Mouse (Mus musculus) ZHBTc4 (cell line): Measurements from ENCODE around the gene Ddx54.
A peak's percentile ranks its signal among the peaks of the same experiment; 100 is the strongest.

ENCODE experiments used
- DNase-seq: peaks from one replicate; pipeline ENCODE4 v3.0.0-alpha.2; 2011; ENCODE audit warnings: low read depth, low spot score

The Ddx54 gene

GRCm38 (mm10) chr5:120612442-120612821 is at the start of gene Ddx54, which contains the start of gene Rita1:
Gene Ddx54, plus strand, starts transcription at chr5:120612739.
Gene Rita1, minus strand, starts transcription at chr5:120612589.
- DNase-seq: peak; percentile 97

GRCm38 (mm10) chr5:120562956-120563913 is 49.3 kb upstream of the Ddx54 start:
- DNase-seq: peak; percentile 86

DNA sequence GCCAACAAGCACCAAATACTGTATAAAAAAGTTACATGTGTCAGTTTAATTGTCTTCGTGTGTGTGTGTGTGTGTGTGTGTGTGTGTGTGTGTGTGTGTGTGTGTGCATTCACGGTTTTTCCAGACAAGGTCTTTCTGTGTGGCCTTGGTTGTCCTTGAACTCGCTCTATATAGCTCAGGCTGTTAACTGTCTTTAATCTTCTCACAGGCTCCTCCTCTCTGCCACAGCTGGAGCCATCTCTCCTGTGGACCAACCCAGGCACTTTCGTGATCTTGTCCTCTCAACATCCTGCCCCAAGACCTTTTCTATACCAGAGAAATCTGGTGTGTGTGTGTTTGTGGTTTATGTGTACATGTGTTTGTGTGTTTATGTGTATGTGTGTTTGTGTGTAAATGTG is 48.6 kb upstream of the Ddx54 start:
- peak; percentile 76 for DNase-seq

- no peak for DNase-seq
Observed at GRCm38 (mm10) chr5:120565171-120565905, 47.2 kb upstream of the Ddx54 start.

GRCm38 (mm10) chr5:120566101-120566500 is 46.4 kb upstream of the Ddx54 start:
- no peak for DNase-seq

GRCm38 (mm10) chr5:120566681-120567252 is 45.8 kb upstream of the Ddx54 start:
- DNase-seq: no peak

DNA sequence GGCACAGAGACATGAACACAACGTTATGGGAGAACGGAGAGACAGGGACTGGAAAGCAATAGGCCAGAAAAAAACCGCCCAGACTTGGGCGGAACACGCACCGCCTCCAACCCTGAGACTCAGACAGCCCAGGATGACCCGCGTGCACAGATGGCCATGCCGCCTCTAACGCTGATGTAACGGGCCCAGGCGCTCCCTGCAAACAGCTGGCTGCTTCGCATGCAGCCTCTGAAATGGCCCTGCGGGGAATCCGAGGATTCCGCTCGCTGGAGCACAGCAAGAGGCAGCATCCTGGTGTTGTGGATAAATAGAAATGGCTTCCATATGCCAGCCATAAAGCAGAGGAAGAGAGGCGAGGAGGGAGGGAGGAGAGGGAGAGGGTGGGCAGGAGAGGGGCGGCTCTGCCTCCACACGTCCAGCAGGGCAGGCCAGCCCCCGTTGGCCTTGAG is 45.3 kb upstream of the Ddx54 start:
- peak; percentile 31 for DNase-seq

- no peak for DNase-seq
Observed at GRCm38 (mm10) chr5:120567761-120568211, 44.8 kb upstream of the Ddx54 start.

DNA sequence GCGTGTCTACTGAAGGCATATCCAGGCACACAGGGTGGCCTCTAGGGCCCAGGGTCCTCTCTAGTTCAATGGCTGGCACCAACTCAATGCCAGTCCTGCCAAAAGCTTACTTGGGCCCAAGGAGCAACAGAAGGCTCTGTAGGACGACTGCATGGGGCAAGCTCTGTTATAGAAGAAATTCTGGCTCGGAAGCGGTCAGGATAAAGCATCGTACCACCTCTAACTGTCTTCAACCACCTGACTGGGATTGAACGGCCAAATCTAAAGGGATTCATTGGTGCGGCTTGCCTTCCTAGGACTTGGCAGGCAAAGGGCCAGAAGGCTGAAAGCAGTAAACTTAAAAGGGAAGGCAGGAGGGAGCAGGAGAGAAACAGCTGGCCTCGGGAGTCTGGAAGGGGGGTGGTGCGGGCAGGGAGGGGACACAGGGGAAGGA is 44.2 kb upstream of the Ddx54 start:
- DNase-seq: no peak

- DNase-seq: no peak
Observed at GRCm38 (mm10) chr5:120568964-120569363, 43.6 kb upstream of the Ddx54 start.

DNA sequence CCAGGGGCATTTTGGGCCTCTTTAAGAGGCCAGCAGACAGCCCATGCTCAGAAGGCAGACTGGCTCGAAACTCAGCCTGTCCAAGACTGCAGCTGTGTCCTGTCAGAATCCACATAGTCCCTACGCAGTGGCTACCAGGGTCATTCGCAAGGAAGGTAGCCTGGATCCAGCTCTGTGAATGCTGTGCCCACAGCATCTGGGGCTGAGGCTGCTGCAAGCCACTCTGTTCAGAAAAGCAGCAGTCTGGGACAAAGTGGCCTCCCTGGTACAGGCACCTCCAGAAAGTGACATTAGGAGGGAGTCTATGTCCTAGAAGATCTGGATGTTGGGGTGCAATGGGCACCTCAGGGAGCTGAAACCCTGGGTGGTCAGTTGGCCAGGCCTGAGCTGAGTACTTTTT is 42.7 kb upstream of the Ddx54 start:
- DNase-seq: no peak

- no peak for DNase-seq
Observed at GRCm38 (mm10) chr5:120570289-120570897, 42.1 kb upstream of the Ddx54 start.

GRCm38 (mm10) chr5:120571056-120571740 is 41.3 kb upstream of the Ddx54 start:
- no peak for DNase-seq

DNA sequence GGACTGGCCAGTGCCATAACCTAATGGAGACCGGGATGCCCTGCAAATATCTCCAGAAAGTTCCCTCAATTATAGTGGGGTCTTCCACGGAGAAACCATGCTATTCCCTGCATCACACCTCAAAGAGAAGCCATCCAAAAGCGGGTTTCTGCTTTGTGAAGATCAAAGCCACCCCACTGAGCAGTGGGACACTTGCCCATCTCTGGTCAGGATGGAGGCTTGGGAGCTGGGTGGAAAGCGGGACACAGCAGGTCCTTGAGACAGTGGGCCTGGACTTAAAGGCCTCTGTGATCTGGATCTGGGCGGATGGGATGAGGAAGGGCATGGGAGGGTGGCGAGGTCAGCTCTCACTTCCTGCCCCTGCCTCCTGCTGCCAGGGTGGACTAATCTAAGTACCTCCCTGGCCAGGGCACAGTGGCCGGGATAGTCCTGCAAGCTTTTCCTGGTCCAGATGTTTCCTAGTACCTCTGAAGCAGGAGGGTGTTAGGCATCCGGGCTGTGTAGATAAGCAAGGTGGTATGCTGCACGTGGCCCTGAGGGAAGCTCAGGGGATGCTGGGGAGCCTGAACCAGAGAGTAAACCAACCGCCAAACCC is 38.0 kb upstream of the Ddx54 start:
- DNase-seq: no peak

DNA sequence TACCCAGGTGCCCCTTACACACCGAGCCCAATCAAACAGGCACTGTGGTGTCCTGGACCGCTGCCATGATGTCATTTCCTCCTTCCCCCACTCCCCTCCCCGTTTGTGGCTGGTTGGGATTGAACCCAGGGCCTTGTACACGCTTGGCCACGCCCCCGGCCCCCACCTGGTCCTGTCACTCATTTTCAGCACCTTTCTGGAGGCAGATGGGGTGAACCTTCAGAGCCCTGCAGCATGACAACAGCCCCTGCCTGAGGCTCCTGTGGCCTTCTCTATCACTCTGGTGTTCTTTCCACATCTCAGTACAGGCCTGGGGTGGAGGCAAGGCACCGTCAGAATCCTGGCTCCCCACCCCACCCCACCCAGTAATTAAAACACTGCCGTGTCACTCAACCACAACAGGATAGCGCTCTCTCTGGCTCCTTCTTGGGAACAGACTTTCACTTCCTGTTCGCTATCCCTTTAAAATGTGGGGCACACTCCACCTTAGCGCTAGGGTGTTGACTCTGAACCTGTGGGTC is 35.7 kb upstream of the Ddx54 start:
- DNase-seq: peak; percentile 36

DNA sequence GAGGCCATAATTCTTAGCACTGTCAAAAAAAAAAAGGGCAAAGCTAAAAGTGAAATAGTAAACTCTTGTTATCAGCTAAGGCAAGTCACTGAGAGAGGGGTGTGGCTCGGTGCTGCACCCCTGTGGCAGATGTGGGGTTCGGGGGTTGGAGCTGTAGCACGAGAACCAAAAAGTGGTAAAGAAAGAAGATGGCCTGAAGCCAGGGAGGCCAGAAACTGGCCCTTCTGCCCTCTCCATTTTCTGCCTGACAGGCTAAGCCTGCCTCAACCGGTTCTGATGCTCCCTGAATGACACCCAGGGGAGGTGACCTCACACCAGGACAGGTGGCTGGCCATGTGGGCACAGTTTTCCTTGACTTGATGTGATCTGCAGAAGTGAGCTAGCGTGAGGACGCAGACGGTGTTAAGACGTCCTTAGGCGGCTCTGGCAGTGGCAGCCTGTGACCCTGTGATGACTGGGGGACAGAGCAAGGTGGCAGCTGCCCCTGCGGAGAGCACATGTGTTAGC is 34.6 kb upstream of the Ddx54 start:
- DNase-seq: no peak

- no peak for DNase-seq
Observed at GRCm38 (mm10) chr5:120578504-120579081, 33.9 kb upstream of the Ddx54 start.

GRCm38 (mm10) chr5:120579211-120579897 is 33.2 kb upstream of the Ddx54 start:
- DNase-seq: peak; percentile 36
